Mouse (Mus musculus) thymus, adult 2 months (tissue): ENCODE measurements around the gene Hoxc13.

Source experiments
- CTCF ChIP-seq: fragments of 200-500 bp; IDR thresholded peaks from 2 replicates; pipeline ENCODE4 v1.5.1; 2012; ENCODE audit warnings: mild to moderate bottlenecking, control low read depth, low read length, moderate library complexity, borderline replicate concordance; ENCODE audit not compliant: control insufficient read depth, poor library complexity, insufficient read depth; ENCODE audit errors: extremely low read depth
- POLR2A ChIP-seq: fragments of 200-500 bp; IDR thresholded peaks from 2 replicates; pipeline ENCODE4 v1.6.1; 2012; ENCODE audit warnings: mild to moderate bottlenecking, low read length, control low read depth, moderate library complexity; ENCODE audit not compliant: control insufficient read depth, poor library complexity, insufficient read depth; ENCODE audit errors: extremely low read depth

- no peak for TF ChIP-seq CTCF
- no peak for TF ChIP-seq POLR2A
Observed at GRCm38 (mm10) chr15:102954192-102955006, 33.5 kb downstream of the Hoxc13 start, which contains the start of gene Hoxc11.
